Mouse (Mus musculus) fibroblast of lung, adult 2 months (primary cell): ENCODE data around the gene Slc9a5.

Experiments
- DNase-seq: peaks from one replicate; pipeline ENCODE4 v3.0.0-alpha.2; 2011; ENCODE audit warnings: low read depth

The Slc9a5 gene

DNA sequence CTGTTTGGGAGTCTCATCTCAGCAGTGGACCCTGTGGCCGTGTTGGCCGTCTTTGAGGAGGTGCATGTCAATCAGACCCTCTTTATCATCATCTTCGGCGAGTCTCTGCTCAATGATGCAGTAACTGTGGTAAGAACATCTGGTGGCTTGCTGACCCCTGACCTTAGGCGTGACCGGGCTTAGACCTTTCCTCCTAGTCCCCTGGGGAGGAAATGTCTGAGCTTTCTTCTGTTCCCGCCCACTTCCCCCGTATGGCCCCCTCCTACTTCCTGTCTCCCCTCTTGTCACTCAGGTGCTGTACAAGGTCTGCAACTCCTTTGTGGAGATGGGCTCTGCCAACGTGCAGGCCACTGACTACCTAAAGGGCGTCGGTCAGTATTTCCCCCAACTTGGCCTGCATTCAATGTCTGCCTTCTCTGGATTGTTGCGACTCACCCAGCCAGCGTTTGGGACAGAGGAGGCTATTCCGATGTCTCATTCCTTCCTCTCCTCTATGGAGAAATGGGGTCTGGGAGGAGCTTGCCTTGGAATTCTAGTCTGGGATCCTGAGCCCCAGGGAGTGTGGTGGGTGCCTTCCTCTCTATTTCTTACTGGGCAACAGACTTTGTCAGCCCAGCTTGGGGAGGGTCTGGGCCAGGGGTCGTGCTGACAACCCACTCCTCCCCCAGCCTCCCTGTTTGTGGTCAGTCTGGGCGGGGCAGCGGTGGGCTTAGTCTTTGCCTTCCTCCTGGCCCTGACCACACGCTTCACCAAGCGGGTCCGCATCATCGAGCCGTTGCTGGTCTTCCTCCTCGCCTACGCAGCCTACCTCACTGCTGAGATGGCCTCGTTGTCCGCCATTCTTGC, 6.8 kb downstream of the Slc9a5 start:
- no peak for DNase-seq

DNA sequence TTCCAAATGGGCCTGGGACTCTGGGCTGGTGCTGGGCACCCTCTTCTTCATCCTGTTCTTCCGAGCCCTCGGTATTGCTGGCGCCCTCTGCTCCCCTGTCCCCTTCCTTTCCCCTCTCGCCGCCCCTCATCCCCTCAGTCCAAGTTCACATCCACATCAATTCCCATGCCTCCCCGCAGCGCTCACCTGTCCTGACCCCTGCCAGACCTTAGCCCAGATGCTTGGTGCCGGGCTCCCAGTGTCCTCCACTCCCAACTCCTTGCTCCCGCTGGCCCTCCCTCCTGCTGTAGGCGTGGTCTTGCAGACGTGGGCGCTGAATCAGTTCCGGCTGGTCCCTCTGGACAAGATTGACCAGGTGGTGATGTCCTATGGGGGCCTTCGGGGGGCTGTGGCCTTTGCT, 8.0 kb downstream of the Slc9a5 start:
- no peak for DNase-seq

DNA sequence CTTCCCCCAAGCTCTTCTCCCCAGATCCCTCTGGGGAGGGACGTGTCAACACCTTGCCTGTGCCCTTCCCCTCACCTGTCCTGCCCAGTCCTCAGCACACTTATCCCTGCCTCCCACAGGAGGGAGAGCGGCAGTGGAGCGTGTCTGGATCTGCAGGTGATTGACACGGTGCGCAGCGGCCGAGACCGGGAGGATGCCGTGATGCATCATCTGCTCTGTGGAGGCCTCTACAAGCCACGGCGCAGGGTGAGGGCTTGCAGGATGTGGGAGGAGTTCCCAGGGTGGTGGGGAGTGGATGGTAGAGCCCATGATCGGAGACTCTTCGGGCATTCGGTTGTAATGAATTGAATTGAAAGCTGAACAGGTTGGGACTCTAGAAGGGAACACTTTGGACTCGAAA, 10.6 kb downstream of the Slc9a5 start:
- no peak for DNase-seq

DNA sequence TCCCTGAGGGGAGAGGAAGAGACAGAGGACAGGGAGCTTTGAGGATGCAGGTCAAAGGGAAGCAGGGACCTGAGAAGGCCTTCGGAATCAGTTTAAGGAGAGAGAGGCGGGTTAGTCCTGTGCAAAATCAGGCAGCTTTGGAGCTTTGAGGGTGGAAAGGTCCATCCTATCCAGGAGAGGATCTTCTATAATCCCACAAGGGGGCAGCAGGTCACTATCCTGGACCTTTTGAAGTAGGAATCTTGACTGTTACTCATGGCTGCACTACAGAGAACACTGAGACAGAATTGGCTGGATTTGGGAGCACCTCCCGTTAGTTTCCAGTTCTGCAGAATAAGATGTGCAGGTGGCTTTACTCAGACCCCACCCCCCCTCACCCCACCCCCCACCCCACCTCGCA, 11.0 kb downstream of the Slc9a5 start:
- no peak for DNase-seq

DNA sequence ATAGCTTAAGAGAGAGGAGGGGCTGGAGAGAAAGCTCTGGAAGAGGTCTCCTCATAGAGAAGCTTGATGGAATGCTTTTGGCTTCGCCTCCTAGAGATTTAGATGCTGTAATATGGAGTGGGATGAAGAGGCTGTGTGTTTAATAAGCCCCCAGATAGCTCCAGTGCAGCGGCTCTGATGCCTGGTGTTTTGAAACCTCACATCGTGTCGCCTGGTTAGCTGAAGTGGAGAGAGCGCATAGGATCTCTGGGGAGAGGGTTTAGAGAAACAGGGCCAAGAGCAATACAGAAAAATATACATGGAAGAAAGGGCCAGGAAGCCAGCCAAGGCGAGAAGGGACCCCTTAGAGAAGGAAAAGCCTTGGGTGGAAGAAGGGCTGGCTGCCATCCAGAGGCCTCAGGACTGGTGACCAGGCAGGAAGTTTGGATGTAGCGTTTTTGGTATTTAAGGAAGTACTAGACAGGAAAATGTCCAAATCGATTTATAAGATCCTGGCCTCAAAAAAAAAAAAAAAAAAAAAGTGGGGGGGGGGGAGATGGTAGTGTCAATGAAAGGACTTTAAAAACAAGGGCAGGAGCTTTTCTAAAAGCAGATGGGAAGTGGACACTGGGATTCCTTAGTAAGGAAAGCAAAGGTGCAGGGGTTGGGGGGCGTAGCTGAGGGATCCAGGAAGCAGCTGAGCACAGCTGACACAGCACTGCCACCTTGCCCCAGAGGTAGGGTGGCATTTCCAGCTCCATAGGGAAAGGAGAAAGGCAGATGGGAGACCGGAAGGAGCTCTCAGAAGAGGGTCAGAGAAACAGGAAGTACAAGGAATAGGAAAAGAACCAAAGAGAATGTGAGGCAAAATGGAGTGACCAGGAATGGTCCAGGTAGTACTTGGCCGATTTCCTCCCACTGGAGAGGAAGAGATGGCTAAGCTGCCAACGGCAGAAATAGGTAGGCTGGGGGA, 13.4 kb downstream of the Slc9a5 start:
- no peak for DNase-seq

DNA sequence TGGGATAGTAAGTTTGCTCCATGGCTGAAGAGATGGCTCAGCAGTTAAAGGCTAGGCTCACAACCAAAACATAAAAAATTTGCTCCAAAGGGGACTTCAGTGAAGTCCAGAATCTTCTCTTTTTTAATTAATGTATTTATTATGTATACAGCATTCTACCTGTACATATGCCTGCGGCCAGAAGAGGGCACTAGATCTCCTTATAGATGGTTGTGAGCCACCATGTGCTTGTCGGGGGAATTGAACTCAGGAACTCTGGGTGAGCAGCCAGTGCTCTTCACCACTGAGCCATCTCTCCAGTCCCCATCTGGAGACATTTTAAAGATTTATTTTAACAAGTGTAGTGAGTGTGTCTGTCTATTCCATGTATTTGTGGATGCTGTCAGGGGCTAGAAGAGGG, 18.5 kb downstream of the Slc9a5 start:
- DNase-seq: no peak

DNA sequence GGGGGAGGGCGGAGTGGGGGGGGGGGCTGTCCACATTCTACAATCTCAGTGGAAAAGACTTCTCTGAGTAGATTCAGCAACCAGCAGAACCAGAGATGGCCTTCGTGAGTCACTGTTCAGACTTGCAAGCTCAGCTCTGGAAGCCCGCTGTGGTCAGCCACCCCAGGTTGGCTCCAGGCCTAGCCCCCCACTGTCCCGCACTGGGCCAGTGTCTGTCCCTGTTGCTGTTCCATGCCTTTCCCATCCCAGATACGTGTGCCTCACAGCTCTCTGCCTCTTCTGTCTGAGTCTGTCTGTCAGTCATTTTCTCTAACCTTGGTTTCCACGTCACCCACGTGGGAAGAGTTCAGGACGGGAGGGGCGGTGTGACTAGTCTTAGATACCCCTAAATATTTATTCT, 23.8 kb downstream of the Slc9a5 start:
- no peak for DNase-seq

DNA sequence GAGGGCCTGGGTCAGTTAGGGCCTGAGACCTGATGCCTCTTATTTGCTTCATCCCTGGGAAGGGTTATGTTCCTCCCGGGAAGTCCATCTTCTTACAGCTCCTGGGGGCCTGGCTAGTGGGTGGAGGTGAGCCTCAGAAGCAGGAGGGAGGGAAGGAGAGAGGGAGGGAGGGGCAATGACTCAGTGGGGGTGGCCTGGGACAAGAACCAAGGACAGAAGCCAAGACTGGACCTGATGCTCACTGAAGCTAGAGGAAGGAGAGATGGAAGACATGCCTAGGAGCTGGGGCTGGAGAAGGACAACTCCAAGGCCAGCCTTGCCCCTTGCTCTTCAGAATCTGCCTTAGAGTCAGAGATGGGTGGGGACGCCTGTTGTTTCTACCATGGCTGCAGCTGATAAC, 24.4 kb downstream of the Slc9a5 start, which contains the start of gene Plekhg4:
Gene Plekhg4 (plus strand): TSS at position 243 of the 400 bp plus-strand sequence.
- no peak for DNase-seq

DNA sequence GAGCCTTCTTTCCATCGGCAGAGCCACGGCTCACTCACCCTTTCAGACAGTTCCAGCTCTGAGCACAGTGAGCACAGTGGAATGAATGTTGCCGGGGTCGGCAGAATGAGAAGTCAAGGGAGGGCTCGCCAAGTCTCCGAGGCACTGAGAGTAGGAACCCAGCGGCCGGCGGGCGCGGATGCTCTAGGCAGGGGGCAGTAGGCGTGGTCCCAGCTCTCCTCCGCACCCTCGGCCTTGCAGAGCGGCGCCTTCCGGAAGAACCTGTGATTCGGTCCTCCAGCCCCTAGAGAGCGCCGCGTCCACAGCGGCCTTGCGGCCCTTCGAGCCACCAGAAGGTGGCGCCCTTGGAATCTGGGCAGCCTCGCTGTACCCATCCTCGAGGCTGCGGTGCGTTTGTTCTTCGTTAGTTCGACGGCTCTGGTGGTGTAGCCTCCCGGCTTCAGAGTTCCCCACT, 25.9 kb downstream of the Slc9a5 start:
- DNase-seq: no peak

DNA sequence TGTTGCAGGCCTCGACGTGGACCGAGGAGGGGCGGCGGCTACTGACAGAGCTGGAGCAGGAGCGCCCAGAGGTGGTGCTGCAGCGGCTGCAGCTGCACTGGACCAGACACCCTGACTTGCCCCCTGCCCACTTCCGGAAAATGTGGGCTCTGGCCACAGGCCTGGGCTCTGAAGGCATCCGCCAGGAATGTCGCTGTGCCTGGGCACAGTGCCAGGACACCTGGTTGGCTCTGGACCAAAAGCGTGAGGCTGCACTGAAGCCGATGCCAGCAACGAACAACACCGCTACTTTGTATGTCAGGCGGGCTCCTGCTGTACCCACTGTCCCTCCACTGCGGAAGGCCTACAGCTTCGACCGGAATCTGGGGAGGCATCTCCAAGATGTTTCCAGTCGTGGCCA, 30.0 kb downstream of the Slc9a5 start:
- DNase-seq: no peak

DNA sequence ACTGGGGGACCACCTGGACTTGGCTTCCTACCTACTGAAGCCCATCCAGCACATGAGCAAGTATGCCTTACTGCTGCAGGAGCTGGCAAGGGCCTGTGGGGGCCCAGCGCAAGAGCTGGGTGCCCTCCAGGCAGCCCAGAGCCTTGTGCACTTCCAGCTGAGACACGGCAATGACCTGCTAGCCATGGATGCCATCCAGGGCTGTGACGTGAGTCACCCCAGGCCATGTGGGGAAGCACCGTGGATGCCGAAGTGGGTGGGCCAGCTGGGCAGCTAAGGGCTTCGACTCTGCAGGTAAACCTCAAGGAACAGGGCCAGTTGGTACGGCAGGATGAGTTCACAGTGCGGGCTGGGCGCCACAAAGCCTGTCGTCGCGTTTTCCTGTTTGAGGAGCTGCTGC, 31.7 kb downstream of the Slc9a5 start:
- no peak for DNase-seq

DNA sequence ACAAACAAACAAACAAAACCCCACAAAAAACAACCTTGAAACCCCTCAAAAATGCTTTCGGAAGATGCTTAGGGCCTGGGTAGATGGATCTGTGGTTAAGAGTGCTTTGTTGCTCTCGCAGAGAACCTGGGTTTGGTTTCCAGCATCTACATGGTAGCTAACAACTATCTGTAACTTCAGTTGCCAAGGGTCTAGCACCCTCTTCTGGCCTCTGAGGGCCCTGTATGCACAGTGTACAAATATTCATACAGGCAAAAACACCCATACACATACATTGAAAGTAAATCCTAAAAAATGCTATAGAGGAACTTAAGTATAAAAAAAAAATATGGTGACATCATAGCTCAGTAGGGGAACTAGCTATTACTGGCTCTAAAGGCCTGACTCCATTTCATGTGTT, 35.4 kb downstream of the Slc9a5 start:
- DNase-seq: no peak

DNA sequence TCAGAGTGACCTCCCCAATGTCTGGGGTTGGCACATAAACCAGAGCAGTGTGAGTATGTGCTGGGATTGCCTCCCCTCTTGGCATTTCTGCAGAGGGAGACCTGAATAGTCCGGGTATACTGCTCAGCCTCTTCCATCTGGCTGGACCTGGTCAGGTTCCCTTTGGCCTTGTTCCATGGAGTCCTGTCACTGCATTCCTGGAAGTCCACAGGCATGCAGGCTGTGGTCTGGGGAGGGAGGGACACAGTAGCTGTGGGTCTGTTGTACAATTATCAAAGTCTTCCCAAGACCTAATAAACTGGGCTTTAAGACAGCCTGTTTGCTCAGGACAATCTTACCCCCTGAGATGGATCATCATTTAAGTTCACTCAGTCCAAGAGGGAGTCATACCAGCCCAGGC, 38.5 kb downstream of the Slc9a5 start:
- DNase-seq: peak; percentile 57

DNA sequence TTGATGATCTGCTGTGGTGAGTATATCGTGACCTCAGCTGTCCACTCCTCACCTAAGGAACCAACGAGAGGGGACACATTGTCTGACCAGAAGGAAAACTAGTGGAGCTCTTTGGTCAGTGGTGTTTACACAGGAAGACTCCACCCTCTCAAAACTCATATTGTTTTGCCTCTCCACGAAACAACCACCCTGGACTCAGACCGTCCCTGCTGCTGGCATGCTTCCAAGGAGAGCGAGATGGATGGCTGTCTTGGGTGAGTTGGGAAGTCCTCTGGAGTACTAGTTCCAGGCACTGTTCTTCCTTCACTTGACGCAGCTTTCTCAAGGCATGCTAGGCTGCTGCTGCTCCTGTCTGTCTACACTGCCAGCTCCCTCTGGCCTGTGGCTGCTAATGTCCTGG, 40.5 kb downstream of the Slc9a5 start:
- DNase-seq: no peak

DNA sequence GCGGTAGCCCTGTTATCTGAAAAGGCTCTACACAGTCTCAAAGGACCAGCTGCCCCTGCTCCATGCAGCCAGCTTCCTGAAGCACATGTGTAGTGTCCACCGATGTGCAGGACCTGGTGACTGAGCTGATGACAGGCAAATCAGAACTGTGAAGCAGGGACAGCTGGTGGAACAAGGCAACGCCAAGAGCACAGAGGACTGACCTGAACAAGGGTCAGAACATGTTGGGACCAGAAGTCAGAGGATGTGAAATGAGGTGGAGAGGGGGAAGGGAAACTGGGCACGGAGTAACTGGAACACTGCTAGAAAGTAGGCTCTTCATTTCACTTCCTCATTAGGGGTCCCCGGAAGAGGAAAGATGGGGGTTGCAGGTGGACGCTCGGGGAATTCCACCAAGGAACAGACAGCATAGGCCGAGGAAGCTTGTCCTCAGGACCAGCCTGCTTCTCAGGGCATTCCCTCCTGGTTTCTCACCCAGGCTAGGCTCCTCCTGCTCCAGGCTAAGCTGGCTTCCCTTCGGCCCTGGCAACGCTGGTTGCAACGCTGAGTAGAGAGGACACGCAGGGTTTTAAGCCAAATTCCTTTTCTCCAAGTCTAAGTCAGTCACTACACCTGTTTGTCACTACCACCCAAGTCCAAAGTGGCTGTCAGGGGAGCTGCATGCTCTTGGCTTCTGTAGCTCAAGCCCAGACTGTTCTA, 44.6 kb downstream of the Slc9a5 start:
- DNase-seq: no peak

DNA sequence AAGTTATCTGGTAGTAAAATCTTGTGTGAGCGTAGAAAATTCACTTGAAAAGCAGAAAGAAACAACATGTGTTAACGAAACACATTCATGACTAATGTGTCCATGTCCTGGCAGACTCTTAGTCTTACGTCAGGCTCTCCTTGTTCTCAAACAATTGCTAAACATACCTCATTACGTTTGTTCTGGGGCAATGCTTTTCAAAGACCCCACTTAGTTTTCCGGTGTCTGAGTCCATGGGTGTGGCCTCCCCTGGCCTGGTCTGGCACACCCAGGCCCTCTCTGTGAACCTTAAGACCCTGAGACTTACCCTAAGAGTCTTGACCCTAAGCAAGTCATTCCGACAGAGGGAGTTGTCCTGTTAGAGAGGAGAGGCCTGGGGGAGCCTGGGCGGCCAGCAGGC, 45.3 kb downstream of the Slc9a5 start:
- no peak for DNase-seq

DNA sequence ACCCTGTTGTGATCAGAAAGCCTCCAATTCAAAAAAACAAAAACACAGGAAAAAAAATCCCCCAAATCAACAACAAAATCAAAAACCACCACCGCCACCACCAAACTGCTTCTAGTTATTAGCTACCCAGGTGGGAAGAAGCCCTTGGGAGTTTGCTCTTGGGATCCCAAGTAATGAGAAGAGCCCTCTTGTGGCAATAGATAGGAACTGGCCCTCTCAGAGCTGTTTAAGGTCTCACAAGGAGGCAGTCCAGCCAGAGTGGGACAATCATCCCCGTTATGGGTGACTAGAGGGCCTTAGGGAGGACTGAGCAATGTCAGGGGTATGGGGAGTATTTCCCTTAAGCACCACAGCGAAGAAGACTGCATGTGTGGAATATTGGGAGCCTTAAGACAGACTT, 49.1 kb downstream of the Slc9a5 start:
- DNase-seq: no peak

DNA sequence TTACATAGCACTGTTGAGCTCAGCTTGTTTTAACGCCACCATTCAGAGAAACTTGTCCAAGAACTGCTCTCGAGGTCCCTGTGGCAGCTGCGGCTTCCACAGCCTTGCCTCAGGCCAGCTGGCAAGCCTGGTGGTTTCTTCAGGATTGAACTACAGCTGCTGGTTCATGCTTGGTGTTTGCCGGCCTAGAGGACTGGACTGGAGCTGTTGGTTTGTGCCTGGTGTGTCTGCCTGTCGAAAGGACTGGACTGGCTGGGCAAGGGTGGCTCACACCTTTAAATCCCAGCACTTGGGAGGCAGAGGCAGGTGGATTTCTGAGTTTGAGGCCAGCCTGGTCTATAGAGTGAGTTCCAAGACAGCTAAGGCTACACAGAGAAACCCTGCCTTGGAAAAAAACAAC, 51.4 kb downstream of the Slc9a5 start:
- DNase-seq: no peak

DNA sequence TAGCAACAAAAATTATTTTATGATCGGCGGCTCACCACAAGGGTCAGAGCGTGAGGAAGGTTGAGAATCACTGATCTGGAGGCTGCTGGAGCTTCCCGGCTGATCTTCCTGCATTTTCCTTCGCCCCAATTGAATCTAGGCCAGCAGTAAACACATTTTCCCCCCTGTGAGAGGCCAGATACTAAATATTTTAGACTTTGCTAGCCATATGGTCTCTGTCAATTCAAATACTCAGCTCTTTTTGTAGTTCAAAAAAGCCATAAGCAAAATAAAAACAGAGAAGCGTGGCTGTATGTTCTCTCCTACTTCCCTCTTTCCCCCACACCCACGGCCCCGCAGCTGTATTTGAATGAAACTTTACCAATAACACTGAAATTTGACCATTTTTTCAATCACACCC, 54.8 kb downstream of the Slc9a5 start:
- DNase-seq: no peak

DNA sequence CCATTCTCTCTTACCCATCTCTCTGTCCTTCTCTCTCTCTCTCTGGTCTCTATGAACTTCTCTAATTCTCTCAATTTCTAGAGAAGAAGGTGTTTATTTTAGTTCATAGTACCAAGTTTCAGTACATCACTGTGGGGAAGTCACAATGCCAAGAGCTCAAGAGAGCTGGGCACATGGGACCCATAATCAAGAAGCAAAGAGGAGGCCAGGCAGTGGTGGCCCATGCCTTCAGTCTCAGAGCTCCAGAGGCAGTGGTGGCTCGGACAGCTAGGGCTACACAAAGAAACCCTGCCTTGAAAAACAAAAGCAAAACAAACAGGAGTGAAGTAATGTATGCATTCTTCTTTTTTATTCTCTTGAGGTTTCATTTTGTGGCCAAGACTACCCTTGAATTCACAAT, 55.9 kb downstream of the Slc9a5 start:
- DNase-seq: no peak

DNA sequence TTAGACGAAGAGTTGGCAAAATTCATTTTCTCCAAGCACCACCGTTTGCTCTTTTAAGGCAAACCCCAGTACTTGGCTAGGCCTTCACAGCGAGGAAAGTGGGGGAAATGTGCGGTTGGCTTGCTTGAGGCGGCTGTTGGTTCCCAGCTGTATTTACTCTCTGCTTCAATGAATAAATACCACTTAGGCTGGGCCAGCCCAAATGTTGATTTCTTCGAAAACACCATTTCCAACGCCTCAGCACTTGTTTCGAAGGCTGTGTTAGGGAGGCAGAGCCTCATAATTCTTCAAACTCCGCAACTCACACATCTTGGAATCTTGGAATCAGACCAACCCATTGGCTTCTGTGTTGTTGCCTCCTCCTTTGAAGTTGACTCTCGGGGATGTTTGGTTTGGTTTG, 57.8 kb downstream of the Slc9a5 start:
- no peak for DNase-seq

DNA sequence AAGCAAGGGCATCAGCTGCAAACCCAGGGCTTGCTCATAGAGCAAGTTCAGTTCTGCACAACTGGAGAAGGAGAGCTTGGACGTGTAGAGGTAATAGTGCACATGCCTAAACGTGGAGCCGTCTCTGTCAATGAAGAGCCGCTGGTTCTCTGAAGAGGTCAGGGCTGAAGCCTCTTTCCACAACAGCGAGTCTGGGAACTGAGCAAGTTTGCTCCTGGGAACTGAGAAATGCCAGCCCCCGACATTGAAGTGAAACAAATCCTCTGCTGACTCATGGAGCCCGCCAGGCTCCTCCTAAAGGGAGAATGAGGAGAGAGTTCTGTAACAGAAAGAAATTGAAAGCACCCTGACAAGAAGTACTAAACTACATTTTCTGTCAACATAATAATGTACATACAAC, 59.7 kb downstream of the Slc9a5 start:
- no peak for DNase-seq
